Comparison of ENCODE assay signal across 11 mouse cellular contexts in genomic region chr11:31703173-31703572, GRCm38 (mm10). TPM values are rescaled to one million over a fixed set of nuclear protein-coding genes. Genes with fewer than 3 reads are reported as not detected.
A peak's percentile ranks its signal among the peaks of the same experiment; 100 is the strongest.
DNase-seq lines count a peak whose midpoint lies in the region; ATAC-seq lines count a peak whose summit lies in the region.
"Had no signal": no experiment of that assay in that cellular context is flagged by ENCODE, and none has a peak within 500 bp of the region (broad histone marks: within the 10 kb centered on the region; RNA-seq: fewer than 3 reads in every experiment).

No protein-coding gene starts in this region.

- no peaks in the 10 kb centered on the region for H3K27me3 ChIP-seq in kidney, embryonic 14.5 days (ENCODE audit: control insufficient read depth, insufficient read depth, low read length)
- no peaks in the 10 kb centered on the region for H3K27me3 ChIP-seq in embryonic facial prominence, embryonic 15.5 days
- H3K27me3 ChIP-seq: limb, embryonic 13.5 days; neural tube, embryonic 12.5 days had no signal

- ATAC-seq in kidney, embryonic 14.5 days (ENCODE audit: low FRiP score, low TSS enrichment): no peak
- 0 out of 2 replicates have a peak, but pooled peaks have one; percentile 21 for ATAC-seq in embryonic facial prominence, embryonic 15.5 days (ENCODE audit: insufficient number of reproducible peaks, low FRiP score, low TSS enrichment, low read depth)

- no peaks in the 10 kb centered on the region for H3K36me3 ChIP-seq in kidney, embryonic 14.5 days (ENCODE audit: control insufficient read depth, insufficient read depth, low read length)
- no peaks in the 10 kb centered on the region for H3K36me3 ChIP-seq in embryonic facial prominence, embryonic 15.5 days
- H3K36me3 ChIP-seq: limb, embryonic 13.5 days; neural tube, embryonic 12.5 days had no signal

- WGBS in kidney, embryonic 14.5 days: 77% methylated on average over 8 of the region's 8 CpGs
- WGBS in embryonic facial prominence, embryonic 15.5 days: 57% methylated on average over 8 of the region's 8 CpGs

- no peak overlapping the region for H3K4me2 ChIP-seq in kidney, embryonic 14.5 days (replicated peaks; ENCODE audit: low read depth, low read length)
- no peak overlapping the region for H3K4me2 ChIP-seq in embryonic facial prominence, embryonic 15.5 days (replicated peaks)
- H3K4me2 ChIP-seq: limb, embryonic 13.5 days; neural tube, embryonic 12.5 days had no signal

- intact Hi-C loops in left cerebral cortex, postnatal 25 days (cut with DNase I): no loop called here

- peak; percentile 46 for DNase-seq in kidney, postnatal 14 days
- peak; percentile 22 for DNase-seq in NIH3T3 (ENCODE audit: low read depth)
- peak; percentile 73 to 92 for DNase-seq in left cerebral cortex, postnatal 25 days (ENCODE audit: low spot score in 2 of 2)
- DNase-seq in liver: no peak
- no peak for DNase-seq in cerebellum, adult 9-10 months
- DNase-seq: cerebellum, adult 11-12 months; thymus, postnatal 14 days had no signal

- no peak overlapping the region for H3K4me3 ChIP-seq in kidney, embryonic 14.5 days (ENCODE audit: low read length)
- H3K4me3 ChIP-seq in embryonic facial prominence, embryonic 15.5 days (replicated peaks): no peak overlapping the region
- H3K4me3 ChIP-seq: limb, embryonic 13.5 days; neural tube, embryonic 12.5 days had no signal

- no peaks in the 10 kb centered on the region for H3K4me1 ChIP-seq in kidney, embryonic 14.5 days (ENCODE audit: control insufficient read depth, insufficient read depth, low read length)
- H3K4me1 ChIP-seq in embryonic facial prominence, embryonic 15.5 days: no peaks in the 10 kb centered on the region
- H3K4me1 ChIP-seq: neural tube, embryonic 12.5 days had no signal

- no peak overlapping the region for H3K9ac ChIP-seq in kidney, embryonic 14.5 days (ENCODE audit: low read depth, low read length)
- no peak overlapping the region for H3K9ac ChIP-seq in embryonic facial prominence, embryonic 15.5 days
- H3K9ac ChIP-seq: limb, embryonic 13.5 days; neural tube, embryonic 12.5 days had no signal

- peaks cover 4% of the 10 kb centered on the region; the same call in 1 of the 2 replicates for H3K9me3 ChIP-seq in kidney, embryonic 14.5 days (ENCODE audit: control insufficient read depth, low read length)
- no peaks in the 10 kb centered on the region for H3K9me3 ChIP-seq in embryonic facial prominence, embryonic 15.5 days (replicated peaks)

- H3K27ac ChIP-seq in kidney, embryonic 14.5 days (ENCODE audit: low read depth, low read length): no peak overlapping the region
- H3K27ac ChIP-seq in embryonic facial prominence, embryonic 15.5 days (replicated peaks): no peak overlapping the region
- H3K27ac ChIP-seq: limb, embryonic 13.5 days; neural tube, embryonic 12.5 days had no signal

RNA-seq across cellular contexts. Expression of gene Bod1, which starts 31.5 kb away (rescaled TPM):
- 104 and 107 TPM in 2 replicates for polyA plus RNA-seq in kidney, embryonic 14.5 days (2014; fragmentation: Nextera tagmentation; extraction: Ambion mirVana)
- 98.5 and 99.0 TPM in 2 replicates for polyA plus RNA-seq in embryonic facial prominence, embryonic 15.5 days (2015; fragmentation: Nextera tagmentation; extraction: Ambion mirVana)
- 10 to 100 TPM; 94.2 to 95.8 TPM for total RNA-seq in left cerebral cortex, postnatal 25 days (2021)

Comparison
In these comparisons a context has a peak if more than half of its experiments do, and no peak if none do; other contexts are left out.
1. DNase-seq: peak in kidney, postnatal 14 days (single experiment), NIH3T3 (single experiment) and left cerebral cortex, postnatal 25 days (2 of 2); none in liver (single experiment) and cerebellum, adult 9-10 months (single experiment).